Mouse (Mus musculus): ENCODE measurements at regions not wholly inside any gene's neighbourhood (a gene's known extent, or its start where the extent isn't known, plus 50 kb on each side); places are given as distances from the start of the nearest gene placed in this dataset.

DNA sequence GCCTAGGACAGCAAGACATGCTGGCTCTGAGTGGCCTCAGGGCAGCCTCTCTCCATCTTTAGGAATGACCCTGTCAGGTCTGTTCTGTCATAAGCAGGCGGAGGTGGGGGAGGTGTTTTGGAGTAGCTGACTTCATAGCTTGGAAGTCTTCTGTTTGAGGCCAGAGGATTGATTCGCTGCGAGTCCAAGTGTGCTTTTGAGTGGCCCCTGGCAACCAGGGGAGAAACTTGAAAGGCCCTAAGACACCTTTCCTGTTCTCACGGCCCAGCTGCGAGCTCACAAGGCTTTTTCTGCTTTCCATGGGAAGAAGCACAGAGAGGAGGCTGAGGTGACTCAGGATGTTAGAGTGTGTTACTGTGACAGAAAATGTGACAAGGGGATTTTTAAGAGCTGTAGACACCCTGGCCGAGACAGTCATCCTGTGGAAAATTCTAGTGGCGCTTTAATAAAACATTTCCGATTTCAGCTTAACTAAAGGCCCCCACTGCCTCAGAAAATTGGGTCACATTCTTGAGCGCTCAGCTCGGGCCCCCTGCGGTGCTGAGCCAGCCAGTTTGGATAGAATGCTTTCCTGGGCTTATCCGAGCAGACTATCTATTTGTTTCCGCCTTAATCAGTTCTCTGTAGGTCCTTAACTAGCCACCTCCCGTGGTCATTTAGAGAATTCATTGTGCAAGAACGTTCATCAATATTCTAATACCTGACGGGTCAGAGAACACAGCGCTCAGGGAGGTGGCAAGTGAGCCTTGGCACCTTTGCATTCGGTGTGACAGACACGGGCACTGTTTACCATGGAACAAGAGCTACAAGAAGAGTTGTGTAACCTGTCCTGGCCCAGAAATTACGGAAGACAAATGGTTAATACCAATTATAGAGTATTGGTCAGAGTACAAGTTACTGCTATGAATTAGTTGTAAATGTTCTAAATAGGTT is 412.4 kb upstream of the Trpc7 start:
- Histone ChIP-seq H3K27me3 (ENCODE audit: control insufficient read depth, insufficient read depth, insufficient read length) (no peaks in the 10 kb centered on the region), H3K79me3 (ENCODE audit: low read depth) (no peaks in the 10 kb centered on the region), H3K36me3 (ENCODE audit: control insufficient read depth, insufficient read depth) (no peaks in the 10 kb centered on the region), H3K4me3 (ENCODE audit: insufficient read depth, poor library complexity, severe bottlenecking) (no peak overlapping the region), H3ac (ENCODE audit: control insufficient read depth, insufficient read length, low read depth) (no peak overlapping the region), H3K79me2 (ENCODE audit: control insufficient read depth, insufficient read depth) (no peaks in the 10 kb centered on the region)
- TF ChIP-seq MYOG (IDR thresholded peaks at IDR 0.05; ENCODE audit: control insufficient read depth, extremely low read depth, insufficient read length): no peak
- no peak for TF ChIP-seq CTCF (IDR thresholded peaks at IDR 0.05; ENCODE audit: control insufficient read depth, insufficient read depth, insufficient read length)
- TF ChIP-seq USF1 (IDR thresholded peaks at IDR 0.05; ENCODE audit: low read depth): no peak

- H3K79me2 ChIP-seq (ENCODE audit: control insufficient read depth, insufficient read depth): no peaks in the 10 kb centered on the region
- H3K36me3 ChIP-seq (ENCODE audit: control insufficient read depth, insufficient read depth): no peaks in the 10 kb centered on the region
- H3K79me3 ChIP-seq (ENCODE audit: low read depth): no peaks in the 10 kb centered on the region
- H3K27me3 ChIP-seq (ENCODE audit: control insufficient read depth, insufficient read depth, insufficient read length): no peaks in the 10 kb centered on the region
- TF ChIP-seq CTCF (IDR thresholded peaks at IDR 0.05; ENCODE audit: control insufficient read depth, insufficient read depth, insufficient read length): no peak
- no peak for TF ChIP-seq MYOG (IDR thresholded peaks at IDR 0.05; ENCODE audit: control insufficient read depth, extremely low read depth, insufficient read length)
- TF ChIP-seq CEBPB (IDR thresholded peaks at IDR 0.05; ENCODE audit: low read depth): no peak
- no peak for TF ChIP-seq USF1 (IDR thresholded peaks at IDR 0.05; ENCODE audit: low read depth)
- no peak for TF ChIP-seq FOSL1 (IDR thresholded peaks at IDR 0.05; ENCODE audit: insufficient read depth, low read length, poor library complexity, severe bottlenecking)
- TF ChIP-seq MYOD1 (IDR thresholded peaks at IDR 0.05; ENCODE audit: control insufficient read depth, insufficient read length, low read depth): no peak
- no peak for TF ChIP-seq MAX (IDR thresholded peaks at IDR 0.05)
- no peak overlapping the region for H3ac ChIP-seq (ENCODE audit: control insufficient read depth, insufficient read length, low read depth)
- H3K4me3 ChIP-seq (ENCODE audit: insufficient read depth, poor library complexity, severe bottlenecking): no peak overlapping the region
These were observed 409.8 kb upstream of the Trpc7 start for GRCm38 (mm10) chr13:57305586-57305985.

GRCm38 (mm10) chr13:57303805-57304204 is 408.0 kb upstream of the Trpc7 start:
- Histone ChIP-seq H3K79me3 (ENCODE audit: low read depth) (no peaks in the 10 kb centered on the region), H3ac (ENCODE audit: control insufficient read depth, insufficient read length, low read depth) (no peak overlapping the region), H3K27me3 (ENCODE audit: control insufficient read depth, insufficient read depth, insufficient read length) (no peaks in the 10 kb centered on the region), H3K36me3 (ENCODE audit: control insufficient read depth, insufficient read depth) (no peaks in the 10 kb centered on the region), H3K79me2 (ENCODE audit: control insufficient read depth, insufficient read depth) (no peaks in the 10 kb centered on the region), H3K4me3 (ENCODE audit: insufficient read depth, poor library complexity, severe bottlenecking) (no peak overlapping the region)
- no peak for TF ChIP-seq MAX (IDR thresholded peaks at IDR 0.05)
- TF ChIP-seq MYOD1 (IDR thresholded peaks at IDR 0.05; ENCODE audit: control insufficient read depth, insufficient read length, low read depth): no peak
- no peak for TF ChIP-seq FOSL1 (IDR thresholded peaks at IDR 0.05; ENCODE audit: insufficient read depth, low read length, poor library complexity, severe bottlenecking)
- no peak for TF ChIP-seq CEBPB (IDR thresholded peaks at IDR 0.05; ENCODE audit: low read depth)
- TF ChIP-seq USF1 (IDR thresholded peaks at IDR 0.05; ENCODE audit: low read depth): no peak
- no peak for TF ChIP-seq CTCF (IDR thresholded peaks at IDR 0.05; ENCODE audit: control insufficient read depth, insufficient read depth, insufficient read length)
- TF ChIP-seq MYOG (IDR thresholded peaks at IDR 0.05; ENCODE audit: control insufficient read depth, extremely low read depth, insufficient read length): no peak

GRCm38 (mm10) chr13:57291737-57292490 is 396.1 kb upstream of the Trpc7 start:
- no peak for TF ChIP-seq CEBPB (IDR thresholded peaks at IDR 0.05; ENCODE audit: low read depth)
- no peak for TF ChIP-seq FOSL1 (IDR thresholded peaks at IDR 0.05; ENCODE audit: insufficient read depth, low read length, poor library complexity, severe bottlenecking)
- TF ChIP-seq USF1 (IDR thresholded peaks at IDR 0.05; ENCODE audit: low read depth): no peak
- TF ChIP-seq CTCF (IDR thresholded peaks at IDR 0.05; ENCODE audit: control insufficient read depth, insufficient read depth, insufficient read length): no peak
- no peak for TF ChIP-seq MAX (IDR thresholded peaks at IDR 0.05)
- TF ChIP-seq MYOG (IDR thresholded peaks at IDR 0.05; ENCODE audit: control insufficient read depth, extremely low read depth, insufficient read length): no peak
- TF ChIP-seq MYOD1 (IDR thresholded peaks at IDR 0.05; ENCODE audit: control insufficient read depth, insufficient read length, low read depth): no peak
- Histone ChIP-seq H3K27me3 (ENCODE audit: control insufficient read depth, insufficient read depth, insufficient read length) (no peaks in the 10 kb centered on the region), H3ac (ENCODE audit: control insufficient read depth, insufficient read length, low read depth) (no peak overlapping the region), H3K79me2 (ENCODE audit: control insufficient read depth, insufficient read depth) (no peaks in the 10 kb centered on the region), H3K36me3 (ENCODE audit: control insufficient read depth, insufficient read depth) (no peaks in the 10 kb centered on the region), H3K79me3 (ENCODE audit: low read depth) (no peaks in the 10 kb centered on the region), H3K4me3 (ENCODE audit: insufficient read depth, poor library complexity, severe bottlenecking) (no peak overlapping the region)

GRCm38 (mm10) chr13:57286168-57286567 is 390.4 kb upstream of the Trpc7 start:
- H3K79me2 ChIP-seq (ENCODE audit: control insufficient read depth, insufficient read depth): no peaks in the 10 kb centered on the region
- no peaks in the 10 kb centered on the region for H3K79me3 ChIP-seq (ENCODE audit: low read depth)
- no peaks in the 10 kb centered on the region for H3K36me3 ChIP-seq (ENCODE audit: control insufficient read depth, insufficient read depth)
- TF ChIP-seq CEBPB (IDR thresholded peaks at IDR 0.05; ENCODE audit: low read depth) (no peak), USF1 (IDR thresholded peaks at IDR 0.05; ENCODE audit: low read depth) (no peak), CTCF (IDR thresholded peaks at IDR 0.05; ENCODE audit: control insufficient read depth, insufficient read depth, insufficient read length) (no peak), FOSL1 (IDR thresholded peaks at IDR 0.05; ENCODE audit: insufficient read depth, low read length, poor library complexity, severe bottlenecking) (no peak), MYOG (IDR thresholded peaks at IDR 0.05; ENCODE audit: control insufficient read depth, extremely low read depth, insufficient read length) (no peak), MAX (IDR thresholded peaks at IDR 0.05) (no peak), MYOD1 (IDR thresholded peaks at IDR 0.05; ENCODE audit: control insufficient read depth, insufficient read length, low read depth) (no peak)
- H3K4me3 ChIP-seq (ENCODE audit: insufficient read depth, poor library complexity, severe bottlenecking): no peak overlapping the region
- no peak overlapping the region for H3ac ChIP-seq (ENCODE audit: control insufficient read depth, insufficient read length, low read depth)
- H3K27me3 ChIP-seq (ENCODE audit: control insufficient read depth, insufficient read depth, insufficient read length): no peaks in the 10 kb centered on the region
